Mouse (Mus musculus) liver, embryonic 14.5 days (tissue): ENCODE results near the gene Gng2. TPM values are rescaled to one million over a fixed set of nuclear protein-coding genes. Genes with fewer than 3 reads are reported as not detected.

Source experiments
- ATAC-seq: fragments of 200-750 bp; cut with Nextera tagmentation; 2 replicates; pipeline ENCODE4 v1.8.0; 2017; ENCODE audit warnings: moderate number of reproducible peaks, mild to moderate bottlenecking, moderate library complexity; ENCODE audit not compliant: insufficient read depth
- DNase-seq, 3 experiments: peaks; one replicate each; pipeline ENCODE4 v3.0.0-alpha.2; 2012 to 2013; ENCODE audit warnings: low read depth in 3 of 3, low spot score in 3 of 3
- H3K27ac ChIP-seq: fragments of 300-500 bp; sonication (generic); 2 replicates; pipeline ENCODE4 v1.5.1; 2014; ENCODE audit warnings: moderate library complexity, mild to moderate bottlenecking, control low read depth, inconsistent platforms
- H3K27me3 ChIP-seq: fragments of 300-500 bp; sonication (generic); 2 replicates; pipeline ENCODE4 v1.6.1; 2014; ENCODE audit warnings: mild to moderate bottlenecking, low read length, moderate library complexity; ENCODE audit not compliant: control insufficient read depth, insufficient read depth
- H3K36me3 ChIP-seq: fragments of 300-500 bp; sonication (generic); replicated peaks from 2 replicates; pipeline ENCODE4 v1.6.1; 2014; ENCODE audit warnings: low read depth; ENCODE audit not compliant: control insufficient read depth, insufficient read depth
- H3K4me1 ChIP-seq, 2 experiments: fragments of 200-500 bp in 1 of 2; fragments of 300-500 bp in 1 of 2; sonication (generic) in 1 of 2; replicated peaks; 2 replicates each; pipeline ENCODE4 v1.6.1; 2012 to 2014; ENCODE audit warnings: antibody characterized with exemption in 1 of 2, inconsistent platforms in 1 of 2, low read length in 1 of 2; ENCODE audit not compliant: control insufficient read depth in 2 of 2, insufficient read depth in 2 of 2
- H3K4me2 ChIP-seq: fragments of 300-500 bp; sonication (generic); 2 replicates; pipeline ENCODE4 v1.6.1; 2014; ENCODE audit warnings: low read depth, mild to moderate bottlenecking, control low read depth, moderate library complexity
- H3K4me3 ChIP-seq, 2 experiments: fragments of 200-500 bp in 1 of 2; fragments of 300-500 bp in 1 of 2; sonication (generic) in 1 of 2; 2 replicates each; pipeline ENCODE4 v1.5.1; 2012 to 2014; ENCODE audit warnings: low read depth in 2 of 2, low read length in 2 of 2, mild to moderate bottlenecking in 2 of 2, control low read depth in 1 of 2, inconsistent platforms in 1 of 2, moderate library complexity in 1 of 2; ENCODE audit not compliant: insufficient read depth in 1 of 2
- H3K9ac ChIP-seq: fragments of 300-500 bp; sonication (generic); replicated peaks from 2 replicates; pipeline ENCODE4 v1.6.1; 2014; ENCODE audit warnings: mild to moderate bottlenecking, control low read depth, moderate library complexity
- H3K9me3 ChIP-seq: fragments of 300-500 bp; sonication (generic); 2 replicates; pipeline ENCODE4 v1.6.1; 2016; ENCODE audit warnings: low read length, mixed read lengths; ENCODE audit not compliant: control insufficient read depth
- CTCF ChIP-seq: IDR thresholded peaks from 2 replicates; pipeline ENCODE4 v1.5.1; 2016; ENCODE audit warnings: antibody characterized with exemption, low read depth, control low read depth
- EP300 ChIP-seq: IDR thresholded peaks from 2 replicates; pipeline ENCODE4 v1.6.1; 2016; ENCODE audit warnings: antibody characterized with exemption, low read depth
- WGBS: fragments of 180-500 bp; shearing (Covaris S2); extraction: QIAGEN DNeasy Blood & Tissue Kit; methylation state at CpG from one replicate; pipeline ENCODE4 v1.1.7; 2014; ENCODE audit not compliant: insufficient replicate concordance; 5-methylcytosine and 5-hydroxymethylcytosine counted together
- polyA plus RNA-seq, 2 experiments: library from polyadenylated mRNA; depleted of rRNA in 1 of 2; stranded (reverse) in 1 of 2; unstranded in 1 of 2; fragments of >200 nt; fragmentation: Nextera tagmentation in 1 of 2; extraction: Ambion mirVana in 1 of 2; gene quantifications; 2 replicates each; pipeline versions ENCODE4 v1.2.1 to v1.2.3; 2012 to 2014

Gene Gng2
- polyA plus RNA-seq, 2 experiments = 5.2 to 8.7 TPM

GRCm38 (mm10) chr14:19933314-19933713 is 44.1 kb downstream of the Gng2 start:
- no peaks in the 10 kb centered on the region for H3K27me3 ChIP-seq
- no peak for ATAC-seq
- 66% methylated on average over 6 of the region's 6 CpGs for WGBS

DNA sequence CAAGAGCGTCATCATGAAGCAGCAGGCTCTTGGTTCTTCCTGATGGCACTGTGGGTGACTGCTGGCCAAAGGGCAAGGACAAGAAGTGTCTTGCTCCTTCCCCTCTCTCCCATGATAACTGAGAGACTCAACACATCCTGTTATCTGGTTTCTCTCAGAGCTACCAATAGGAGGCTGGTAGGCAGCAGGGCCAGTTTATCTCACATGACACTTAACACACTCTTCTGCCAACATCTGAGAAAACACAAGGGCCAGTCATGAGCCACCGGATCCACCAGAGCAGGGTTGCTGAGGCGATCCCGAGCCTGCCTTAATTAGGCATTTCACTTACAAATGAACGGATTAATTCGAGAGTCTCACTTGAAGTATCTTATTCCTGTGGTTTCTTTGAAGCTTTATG is 49.5 kb downstream of the Gng2 start:
- DNase-seq (peak; percentile 27 to 34 (median 33)), ATAC-seq (peak; percentile 91)
- Histone ChIP-seq H3K9me3 (no peaks in the 10 kb centered on the region), H3K4me1 (peaks cover 9 to 18% of the 10 kb centered on the region in 2 experiments; a peak in 3 of 4 replicates), H3K4me2 (no peak overlapping the region), H3K4me3 (no peak overlapping the region), H3K27me3 (no peaks in the 10 kb centered on the region), H3K36me3 (no peaks in the 10 kb centered on the region), H3K27ac (no peak overlapping the region), H3K9ac (no peak overlapping the region)
- WGBS = 14% methylated on average over 6 of the region's 6 CpGs
- TF ChIP-seq EP300 (peak; percentile 53), CTCF (0 out of 2 replicates have a peak, but pooled peaks have one; percentile 17)

More at GRCm38 (mm10) chr14:19933314-19933713, 44.1 kb downstream of the Gng2 start:
- DNase-seq = no peak
- Histone ChIP-seq H3K27ac (no peak overlapping the region), H3K9me3 (no peaks in the 10 kb centered on the region), H3K4me1 (peaks cover under 1 to 3% of the 10 kb centered on the region in 2 experiments; a peak in 3 of 4 replicates), H3K4me2 (no peak overlapping the region), H3K36me3 (no peaks in the 10 kb centered on the region), H3K9ac (no peak overlapping the region), H3K4me3 (no peak overlapping the region)
- TF ChIP-seq EP300 (no peak), CTCF (no peak)

- no peaks in the 10 kb centered on the region for H3K9me3 ChIP-seq
- peaks cover 9 to 18% of the 10 kb centered on the region in 2 experiments; a peak in 3 of 4 replicates for H3K4me1 ChIP-seq
- no peak overlapping the region for H3K9ac ChIP-seq
- no peaks in the 10 kb centered on the region for H3K27me3 ChIP-seq
- H3K36me3 ChIP-seq = no peaks in the 10 kb centered on the region
- no peak overlapping the region for H3K4me3 ChIP-seq
- ATAC-seq = no peak
- TF ChIP-seq EP300 = no peak
- no peak for TF ChIP-seq CTCF
- H3K4me2 ChIP-seq = no peak overlapping the region
- WGBS = 61% methylated on average over 2 of the region's 2 CpGs
- no peak overlapping the region for H3K27ac ChIP-seq
- no peak for DNase-seq
These were observed 50.3 kb downstream of the Gng2 start for GRCm38 (mm10) chr14:19927156-19927555.

GRCm38 (mm10) chr14:19926312-19926711 is 51.1 kb downstream of the Gng2 start:
- Histone ChIP-seq H3K4me2 (no peak overlapping the region), H3K9ac (no peak overlapping the region), H3K27ac (no peak overlapping the region), H3K9me3 (no peaks in the 10 kb centered on the region), H3K4me1 (peaks cover 9 to 18% of the 10 kb centered on the region in 2 experiments; a peak in 3 of 4 replicates), H3K36me3 (no peaks in the 10 kb centered on the region), H3K27me3 (no peaks in the 10 kb centered on the region), H3K4me3 (no peak overlapping the region)
- WGBS = 52% methylated on average over 8 of the region's 8 CpGs
- TF ChIP-seq EP300 (no peak), CTCF (no peak)
- ATAC-seq (no peak), DNase-seq (no peak)

DNA sequence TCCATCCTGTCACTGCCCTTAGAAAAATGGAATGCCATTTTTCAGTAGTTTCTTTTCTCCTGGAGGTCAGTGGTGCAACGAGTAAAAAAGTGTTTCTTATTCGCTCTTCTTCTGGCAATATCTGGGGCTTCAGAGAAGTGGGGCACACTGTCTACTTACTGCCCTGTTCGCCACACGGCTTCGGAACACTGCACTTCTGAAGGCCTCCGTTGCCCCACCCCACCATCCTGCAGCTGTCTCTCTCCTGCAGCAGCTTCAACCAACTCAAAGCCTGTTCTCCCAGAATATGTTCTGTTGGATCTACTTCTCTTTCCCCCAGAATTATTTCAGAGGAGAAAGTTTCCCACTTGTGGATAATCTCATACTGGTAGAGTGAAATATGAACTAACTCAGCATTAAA is 52.3 kb downstream of the Gng2 start:
- no peak for DNase-seq
- no peaks in the 10 kb centered on the region for H3K27me3 ChIP-seq
- H3K4me3 ChIP-seq = no peak overlapping the region
- ATAC-seq = no peak
- no peaks in the 10 kb centered on the region for H3K36me3 ChIP-seq
- 0 out of 2 replicates have a peak overlapping the region, but pooled peaks have one; percentile 15 for H3K4me2 ChIP-seq
- 70% methylated on average over 6 of the region's 6 CpGs for WGBS
- H3K27ac ChIP-seq = no peak overlapping the region
- no peak overlapping the region for H3K9ac ChIP-seq
- H3K9me3 ChIP-seq = no peaks in the 10 kb centered on the region
- peaks cover 9 to 18% of the 10 kb centered on the region in 2 experiments; a peak in 3 of 4 replicates for H3K4me1 ChIP-seq
- TF ChIP-seq EP300 = no peak
- no peak for TF ChIP-seq CTCF
